Mouse (Mus musculus): Measurements from ENCODE around the gene Slc39a13. TPM values are rescaled to one million over a fixed set of nuclear protein-coding genes. Genes with fewer than 3 reads are reported as not detected.

Slc39a13 gene
- polyA plus RNA-seq, 1 experiment from 2014 or later: 42.5 TPM

DNA sequence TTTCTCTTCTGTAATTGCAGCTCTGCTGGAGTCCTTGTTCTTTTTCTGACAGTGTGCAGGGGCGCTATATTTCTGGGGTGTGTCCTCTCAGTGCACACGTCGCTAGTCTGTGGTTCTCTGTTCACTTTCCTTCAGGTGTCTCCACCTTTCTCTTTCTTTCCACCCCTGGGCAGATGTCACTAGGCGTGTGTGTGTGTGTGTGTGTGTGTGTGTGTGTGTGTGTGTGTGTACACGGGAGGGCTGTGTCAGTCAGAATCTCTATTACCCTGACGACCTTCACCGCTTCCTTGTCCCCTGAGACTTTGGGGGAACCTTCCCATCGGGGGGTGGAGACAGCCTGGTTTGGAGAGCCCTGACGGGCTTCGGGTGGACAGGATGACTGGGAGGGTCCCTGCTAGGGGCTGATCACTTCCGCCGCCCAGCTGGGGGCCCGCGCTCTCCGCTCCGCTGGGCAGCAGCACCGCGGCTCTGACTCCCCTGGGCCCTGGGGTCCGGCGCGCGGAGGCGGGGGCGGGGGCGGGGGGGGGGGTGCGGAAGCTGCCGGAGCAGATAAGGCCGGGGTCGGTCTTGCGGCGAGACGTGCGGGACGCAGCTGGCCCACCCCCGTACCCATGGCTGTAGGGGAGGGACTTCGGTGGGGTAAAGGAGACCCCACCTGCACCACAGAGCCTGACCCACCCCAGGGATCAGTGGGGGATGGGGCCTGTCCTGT lies 8.3 kb upstream of the Slc39a13 start:
- Histone ChIP-seq H3K9me3 (replicated peaks) (no peaks in the 10 kb centered on the region), H3K36me3 (no peaks in the 10 kb centered on the region), H3K4me1 (replicated peaks) (peaks cover 6% of the 10 kb centered on the region; the same call in 1 of the 2 replicates), H3K4me3 (peak overlapping the region; percentile 64), H3K9ac (peak overlapping the region; percentile 80), H3K27ac (ENCODE audit: poor library complexity, severe bottlenecking) (no peak overlapping the region), H3K4me2 (peak overlapping the region; percentile 95), H3K27me3 (replicated peaks) (no peaks in the 10 kb centered on the region)
- 2% methylated on average over 20 of the region's 36 CpGs for WGBS
- ATAC-seq (ENCODE audit: insufficient number of reproducible peaks, low FRiP score): peak; percentile 49

DNA sequence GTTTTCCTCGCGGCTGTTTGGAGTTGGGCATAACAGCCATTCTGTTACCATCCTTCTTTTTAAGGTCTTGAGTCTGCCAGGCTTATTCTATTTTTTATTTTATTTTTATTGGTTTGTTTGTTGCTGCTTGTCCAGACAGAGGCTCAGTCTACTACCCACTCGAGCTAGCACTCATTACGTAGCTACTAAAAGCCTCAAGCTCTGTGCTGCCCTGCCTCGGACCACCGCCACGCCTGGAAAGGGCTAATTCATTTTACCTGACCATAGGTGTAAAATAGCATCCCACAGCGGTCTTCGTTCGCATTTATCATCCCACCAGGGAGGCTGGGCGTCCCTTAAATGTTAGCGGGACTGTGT lies 7.7 kb upstream of the Slc39a13 start:
- Histone ChIP-seq H3K27ac (ENCODE audit: poor library complexity, severe bottlenecking) (no peak overlapping the region), H3K4me3 (peak overlapping the region; percentile 64), H3K36me3 (no peaks in the 10 kb centered on the region), H3K9me3 (replicated peaks) (no peaks in the 10 kb centered on the region), H3K4me2 (peak overlapping the region; percentile 95), H3K4me1 (replicated peaks) (peaks cover 6% of the 10 kb centered on the region; the same call in 1 of the 2 replicates), H3K27me3 (replicated peaks) (no peaks in the 10 kb centered on the region), H3K9ac (peak overlapping the region; percentile 80)
- ATAC-seq (ENCODE audit: insufficient number of reproducible peaks, low FRiP score): no peak
- WGBS: 19% methylated on average over 12 of the region's 12 CpGs

DNA sequence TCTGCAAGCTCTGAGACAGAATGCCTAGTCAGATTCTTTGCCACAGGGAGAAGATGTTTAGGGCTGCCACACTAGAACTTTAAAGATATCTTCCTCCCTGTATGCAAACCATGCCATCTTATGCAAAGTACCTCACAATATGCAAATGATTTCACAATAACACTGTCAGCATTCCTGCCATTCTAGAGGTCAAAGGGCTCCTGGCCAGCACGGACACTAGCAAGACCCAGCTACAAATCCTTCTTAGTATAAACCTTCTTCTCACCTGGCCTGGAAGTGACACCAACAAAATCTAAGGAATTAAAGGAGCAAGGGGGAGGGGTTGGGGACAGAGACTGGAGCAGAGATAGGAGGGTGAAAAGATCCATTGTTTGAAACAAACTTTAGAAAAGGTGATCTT lies 1.9 kb upstream of the Slc39a13 start:
- H3K4me1 ChIP-seq (replicated peaks): peaks cover 21% of the 10 kb centered on the region
- peaks cover 6% of the 10 kb centered on the region for H3K36me3 ChIP-seq
- H3K9ac ChIP-seq: no peak overlapping the region
- H3K4me3 ChIP-seq: no peak overlapping the region
- H3K27ac ChIP-seq (ENCODE audit: poor library complexity, severe bottlenecking): no peak overlapping the region
- no peaks in the 10 kb centered on the region for H3K9me3 ChIP-seq (replicated peaks)
- H3K4me2 ChIP-seq: no peak overlapping the region
- 40% methylated on average over 1 of the region's 1 CpGs for WGBS
- no peak for ATAC-seq (ENCODE audit: insufficient number of reproducible peaks, low FRiP score)
- H3K27me3 ChIP-seq (replicated peaks): no peaks in the 10 kb centered on the region

DNA sequence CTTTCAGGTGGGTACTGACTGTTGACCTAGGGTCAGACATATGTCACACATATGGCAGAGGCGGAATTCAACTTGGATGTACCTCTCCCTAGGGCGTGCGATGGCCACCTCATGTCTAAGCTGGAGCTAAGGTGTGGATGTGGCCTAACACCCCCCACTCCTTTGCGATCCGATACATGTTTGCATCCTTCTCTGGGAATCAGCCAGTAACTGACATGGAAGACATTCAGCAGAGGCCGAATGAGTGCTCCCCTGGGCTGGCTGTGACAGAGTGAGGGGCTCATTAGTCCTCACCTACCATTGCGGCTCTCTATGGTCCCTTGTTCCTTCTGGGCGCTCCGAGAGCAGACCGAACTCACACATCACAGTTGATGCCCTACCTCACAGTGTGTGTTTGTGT lies 842 bp upstream of the Slc39a13 start:
- peaks cover 10% of the 10 kb centered on the region for H3K36me3 ChIP-seq
- peak overlapping the region; percentile 80; the same call in 1 of the 2 replicates for H3K27ac ChIP-seq (ENCODE audit: poor library complexity, severe bottlenecking)
- peak overlapping the region; percentile 70 for H3K4me3 ChIP-seq
- no peaks in the 10 kb centered on the region for H3K27me3 ChIP-seq (replicated peaks)
- 84% methylated on average over 10 of the region's 10 CpGs for WGBS
- H3K9me3 ChIP-seq (replicated peaks): no peaks in the 10 kb centered on the region
- peaks cover 21% of the 10 kb centered on the region for H3K4me1 ChIP-seq (replicated peaks)
- ATAC-seq (ENCODE audit: insufficient number of reproducible peaks, low FRiP score): no peak
- peak overlapping the region; percentile 77 for H3K4me2 ChIP-seq
- H3K9ac ChIP-seq: 0 out of 2 replicates have a peak overlapping the region, but pooled peaks have one; percentile 36

DNA sequence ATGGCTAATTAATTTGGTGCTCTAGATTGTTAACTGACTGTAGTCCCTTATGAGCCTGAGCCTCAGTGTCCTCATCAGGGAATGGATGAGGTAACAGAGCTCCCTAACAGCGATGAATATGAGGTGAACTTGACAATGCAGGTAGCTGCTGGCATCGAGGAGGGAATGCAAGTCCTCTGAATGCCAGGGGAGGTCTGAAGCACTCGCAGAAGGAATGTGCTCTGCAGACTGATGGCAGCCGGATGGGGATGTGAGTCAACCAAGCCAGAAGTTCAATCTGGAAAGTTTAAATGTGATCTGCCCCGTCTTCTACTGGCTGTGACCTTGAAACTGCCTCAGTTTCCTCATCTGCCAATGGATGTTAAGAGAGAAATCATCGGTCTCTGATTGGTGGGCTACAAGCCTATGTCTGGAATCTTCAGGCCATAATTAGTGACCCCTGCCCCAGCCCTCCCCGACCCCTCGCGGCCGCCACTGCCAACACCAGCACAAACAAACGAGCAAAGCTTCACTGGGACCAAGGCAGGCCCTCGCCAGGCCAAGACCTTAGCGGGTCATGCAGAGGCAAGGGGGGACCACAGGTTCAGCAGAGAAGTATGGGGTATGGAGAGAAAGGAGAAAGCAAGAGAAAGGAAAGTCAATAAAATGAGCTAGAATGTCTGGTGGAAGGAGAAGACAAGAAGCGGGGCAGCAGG lies 764 bp downstream of the Slc39a13 start:
- Histone ChIP-seq H3K9ac (peak overlapping the region; percentile 67), H3K9me3 (replicated peaks) (no peaks in the 10 kb centered on the region), H3K27me3 (replicated peaks) (no peaks in the 10 kb centered on the region), H3K4me3 (peak overlapping the region; percentile 70), H3K4me2 (peak overlapping the region; percentile 77), H3K4me1 (replicated peaks) (peaks cover 24% of the 10 kb centered on the region), H3K27ac (ENCODE audit: poor library complexity, severe bottlenecking) (peak overlapping the region; percentile 80), H3K36me3 (peaks cover 24% of the 10 kb centered on the region)
- 5% methylated on average over 14 of the region's 14 CpGs for WGBS
- ATAC-seq (ENCODE audit: insufficient number of reproducible peaks, low FRiP score): peak; percentile 0; the same call in 1 of the 2 replicates

DNA sequence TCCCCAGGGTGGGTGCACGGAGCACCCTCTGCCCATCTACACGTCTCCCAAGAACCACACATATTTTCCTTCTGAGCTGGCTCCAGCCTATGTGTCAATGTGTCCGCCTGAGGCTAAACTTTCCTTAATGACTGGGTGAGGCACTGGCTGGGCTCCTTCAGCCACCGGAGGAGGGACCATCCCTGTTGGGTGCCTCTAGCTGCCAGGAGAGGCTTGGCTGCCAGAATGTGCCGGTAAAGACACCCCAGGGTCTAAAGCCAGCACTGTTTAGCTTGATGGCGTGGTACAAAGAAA lies 1.4 kb downstream of the Slc39a13 start:
- no peaks in the 10 kb centered on the region for H3K9me3 ChIP-seq (replicated peaks)
- WGBS: 43% methylated on average over 6 of the region's 6 CpGs
- peak overlapping the region; percentile 67 for H3K9ac ChIP-seq
- no peak for ATAC-seq (ENCODE audit: insufficient number of reproducible peaks, low FRiP score)
- H3K27me3 ChIP-seq (replicated peaks): no peaks in the 10 kb centered on the region
- H3K4me2 ChIP-seq: peak overlapping the region; percentile 77
- H3K27ac ChIP-seq (ENCODE audit: poor library complexity, severe bottlenecking): no peak overlapping the region
- H3K4me1 ChIP-seq (replicated peaks): peaks cover 24% of the 10 kb centered on the region
- H3K4me3 ChIP-seq: peak overlapping the region; percentile 70
- H3K36me3 ChIP-seq: peaks cover 30% of the 10 kb centered on the region

GRCm38 (mm10) chr2:91068162-91068871 lies 1.9 kb downstream of the Slc39a13 start:
- Histone ChIP-seq H3K4me2 (peak overlapping the region; percentile 77), H3K36me3 (peaks cover 35% of the 10 kb centered on the region), H3K9ac (peak overlapping the region; percentile 67), H3K4me1 (replicated peaks) (peaks cover 24% of the 10 kb centered on the region), H3K9me3 (replicated peaks) (no peaks in the 10 kb centered on the region), H3K4me3 (peak overlapping the region; percentile 70), H3K27ac (ENCODE audit: poor library complexity, severe bottlenecking) (no peak overlapping the region), H3K27me3 (replicated peaks) (no peaks in the 10 kb centered on the region)
- WGBS: 59% methylated on average over 13 of the region's 13 CpGs
- ATAC-seq (ENCODE audit: insufficient number of reproducible peaks, low FRiP score): no peak

- WGBS: 80% methylated on average over 3 of the region's 3 CpGs
- no peak overlapping the region for H3K4me3 ChIP-seq
- peaks cover 40% of the 10 kb centered on the region for H3K4me1 ChIP-seq (replicated peaks)
- H3K4me2 ChIP-seq: no peak overlapping the region
- H3K27ac ChIP-seq (ENCODE audit: poor library complexity, severe bottlenecking): no peak overlapping the region
- ATAC-seq (ENCODE audit: insufficient number of reproducible peaks, low FRiP score): no peak
- no peaks in the 10 kb centered on the region for H3K9me3 ChIP-seq (replicated peaks)
- no peak overlapping the region for H3K9ac ChIP-seq
- no peaks in the 10 kb centered on the region for H3K27me3 ChIP-seq (replicated peaks)
- peaks cover 53% of the 10 kb centered on the region for H3K36me3 ChIP-seq
Measured at GRCm38 (mm10) chr2:91066455-91066854, 3.8 kb downstream of the Slc39a13 start.

- no peaks in the 10 kb centered on the region for H3K27me3 ChIP-seq (replicated peaks)
- H3K4me3 ChIP-seq: no peak overlapping the region
- H3K4me2 ChIP-seq: no peak overlapping the region
- H3K36me3 ChIP-seq: peaks cover 60% of the 10 kb centered on the region
- no peak for ATAC-seq (ENCODE audit: insufficient number of reproducible peaks, low FRiP score)
- WGBS: 48% methylated on average over 3 of the region's 3 CpGs
- H3K27ac ChIP-seq (ENCODE audit: poor library complexity, severe bottlenecking): no peak overlapping the region
- H3K9me3 ChIP-seq (replicated peaks): no peaks in the 10 kb centered on the region
- no peak overlapping the region for H3K9ac ChIP-seq
- peaks cover 43% of the 10 kb centered on the region for H3K4me1 ChIP-seq (replicated peaks)
Measured at GRCm38 (mm10) chr2:91065544-91065943, 4.7 kb downstream of the Slc39a13 start.

DNA sequence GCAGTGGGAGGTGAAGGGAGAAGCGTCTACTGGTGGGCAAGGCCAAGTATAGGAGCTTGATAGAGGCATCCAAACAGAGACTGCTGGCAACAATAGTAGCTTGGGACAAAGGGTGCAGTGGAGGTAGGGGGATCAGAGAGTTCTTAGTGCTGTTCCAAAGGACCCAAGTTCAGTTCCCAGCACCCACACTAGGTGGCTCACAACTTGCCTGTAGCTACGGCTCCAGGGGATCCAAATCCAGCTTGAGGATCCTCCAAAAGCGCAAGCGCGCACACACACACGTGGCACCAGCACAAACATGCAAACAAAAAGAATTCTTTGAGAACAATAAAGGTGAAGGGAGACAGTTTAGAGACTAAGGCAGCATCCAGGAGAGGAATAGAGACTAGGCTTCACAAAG lies 6.0 kb downstream of the Slc39a13 start:
- ATAC-seq (ENCODE audit: insufficient number of reproducible peaks, low FRiP score): no peak
- WGBS: 92% methylated on average over 6 of the region's 6 CpGs
- Histone ChIP-seq H3K4me2 (no peak overlapping the region), H3K4me3 (no peak overlapping the region), H3K27me3 (replicated peaks) (no peaks in the 10 kb centered on the region), H3K36me3 (peaks cover 69% of the 10 kb centered on the region), H3K4me1 (replicated peaks) (peaks cover 42% of the 10 kb centered on the region), H3K9me3 (replicated peaks) (no peaks in the 10 kb centered on the region), H3K27ac (ENCODE audit: poor library complexity, severe bottlenecking) (no peak overlapping the region), H3K9ac (no peak overlapping the region)
